Mouse (Mus musculus) ES-Bruce4 (cell line): ENCODE data around the gene Rrbp1.

Source experiments
- CTCF ChIP-seq: IDR thresholded peaks from one replicate; pipeline ENCODE4 v1.8.1; 2011; ENCODE audit warnings: low read depth, low read length
- EP300 ChIP-seq: IDR thresholded peaks from 2 replicates; pipeline ENCODE4 v1.6.1; 2011; ENCODE audit warnings: low read depth, low read length; ENCODE audit not compliant: insufficient read depth

- TF ChIP-seq CTCF (no peak), EP300 (no peak)
Observed at GRCm38 (mm10) chr2:143963318-143963717, 47.7 kb downstream of the Rrbp1 start.
